Mouse (Mus musculus) urinary bladder, postnatal 14 days (tissue): ENCODE data around the gene Gdi2.
"Not testable (repeated sequence)": the region's sequence is repeated elsewhere in the genome, so short reads cannot be mapped to it uniquely, and the experiment has no call there.

ENCODE experiments used
- DNase-seq: peaks from one replicate; pipeline ENCODE4 v3.0.0; 2021; ENCODE audit warnings: low spot score

Gene Gdi2

GRCm38 (mm10) chr13:3537594-3538222 lies at the start of gene Gdi2:
TSS of gene Gdi2 (plus strand) at chr13:3538063.
- peak; percentile 95 for DNase-seq

- DNase-seq, result no peak
Measured at GRCm38 (mm10) chr13:3495526-3495925, 42.3 kb upstream of the Gdi2 start.

GRCm38 (mm10) chr13:3501014-3501413 lies 36.8 kb upstream of the Gdi2 start:
- DNase-seq, result not testable (repeated sequence)

GRCm38 (mm10) chr13:3515351-3515750 lies 22.5 kb upstream of the Gdi2 start:
- DNase-seq, result not testable (repeated sequence)

- DNase-seq, result not testable (repeated sequence)
Measured at GRCm38 (mm10) chr13:3519357-3519756, 18.5 kb upstream of the Gdi2 start.

- DNase-seq, result not testable (repeated sequence)
Measured at GRCm38 (mm10) chr13:3519994-3520393, 17.9 kb upstream of the Gdi2 start.

GRCm38 (mm10) chr13:3523459-3523858 lies 14.4 kb upstream of the Gdi2 start:
- DNase-seq, result peak; percentile 21

- DNase-seq, result no peak
Measured at GRCm38 (mm10) chr13:3523946-3524345, 13.9 kb upstream of the Gdi2 start.

- DNase-seq, result no peak
Measured at GRCm38 (mm10) chr13:3525611-3526051, 12.2 kb upstream of the Gdi2 start.

GRCm38 (mm10) chr13:3526328-3526727 lies 11.5 kb upstream of the Gdi2 start:
- DNase-seq, result no peak

GRCm38 (mm10) chr13:3530451-3530850 lies 7.4 kb upstream of the Gdi2 start:
- DNase-seq, result no peak

- not testable (repeated sequence) for DNase-seq
Measured at GRCm38 (mm10) chr13:3531176-3531575, 6.7 kb upstream of the Gdi2 start.

- DNase-seq, result no peak
Measured at GRCm38 (mm10) chr13:3531692-3532320, 6.1 kb upstream of the Gdi2 start.

- DNase-seq, result no peak
Measured at GRCm38 (mm10) chr13:3532451-3532850, 5.4 kb upstream of the Gdi2 start.

- DNase-seq, result no peak
Measured at GRCm38 (mm10) chr13:3534146-3534545, 3.7 kb upstream of the Gdi2 start.

- peak; percentile 75 for DNase-seq
Measured at GRCm38 (mm10) chr13:3538223-3538968, 533 bp downstream of the Gdi2 start.

- DNase-seq, result no peak
Measured at GRCm38 (mm10) chr13:3538969-3539562, 1.2 kb downstream of the Gdi2 start.

GRCm38 (mm10) chr13:3540166-3540565 lies 2.3 kb downstream of the Gdi2 start:
- no peak for DNase-seq

GRCm38 (mm10) chr13:3541159-3541782 lies 3.4 kb downstream of the Gdi2 start:
- no peak for DNase-seq

GRCm38 (mm10) chr13:3544077-3544874 lies 6.4 kb downstream of the Gdi2 start:
- no peak for DNase-seq

- no peak for DNase-seq
Measured at GRCm38 (mm10) chr13:3544925-3545324, 7.1 kb downstream of the Gdi2 start.
